Mouse (Mus musculus) CD4-positive naive resting alpha-beta T cell, adult 76 days (primary cell): ENCODE results near the gene 1700011L22Rik. TPM values are rescaled to one million over a fixed set of nuclear protein-coding genes. Genes with fewer than 3 reads are reported as not detected.

Source experiments
- total RNA-seq: library from RNA; stranded (reverse); gene quantifications from one replicate; pipeline ENCODE4 v1.2.4, GENCODE M21; 2023

1700011L22Rik gene
- total RNA-seq: not detected

DNA sequence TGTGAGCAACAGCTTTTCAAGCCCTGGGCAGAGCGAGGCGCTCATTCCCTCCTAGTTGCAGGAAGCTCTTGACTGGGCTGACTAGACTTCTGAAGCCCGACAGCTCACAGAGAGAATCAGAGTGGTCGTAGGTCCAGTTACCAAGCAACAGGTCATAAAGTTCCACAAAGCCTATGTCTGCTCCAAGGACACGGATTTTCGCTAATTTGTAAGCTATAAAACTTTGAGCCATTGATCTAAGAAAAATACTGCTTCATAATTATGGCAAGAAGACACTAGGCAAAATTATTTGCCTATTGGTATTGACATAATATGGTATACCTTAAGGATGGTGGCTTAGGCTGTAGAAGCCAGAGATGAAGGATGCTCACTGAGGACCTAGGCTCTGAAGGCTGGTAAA lies at the start of gene 1700011L22Rik:
1700011L22Rik (minus strand) TSS at position 101 of the 400 bp plus-strand sequence.

DNA sequence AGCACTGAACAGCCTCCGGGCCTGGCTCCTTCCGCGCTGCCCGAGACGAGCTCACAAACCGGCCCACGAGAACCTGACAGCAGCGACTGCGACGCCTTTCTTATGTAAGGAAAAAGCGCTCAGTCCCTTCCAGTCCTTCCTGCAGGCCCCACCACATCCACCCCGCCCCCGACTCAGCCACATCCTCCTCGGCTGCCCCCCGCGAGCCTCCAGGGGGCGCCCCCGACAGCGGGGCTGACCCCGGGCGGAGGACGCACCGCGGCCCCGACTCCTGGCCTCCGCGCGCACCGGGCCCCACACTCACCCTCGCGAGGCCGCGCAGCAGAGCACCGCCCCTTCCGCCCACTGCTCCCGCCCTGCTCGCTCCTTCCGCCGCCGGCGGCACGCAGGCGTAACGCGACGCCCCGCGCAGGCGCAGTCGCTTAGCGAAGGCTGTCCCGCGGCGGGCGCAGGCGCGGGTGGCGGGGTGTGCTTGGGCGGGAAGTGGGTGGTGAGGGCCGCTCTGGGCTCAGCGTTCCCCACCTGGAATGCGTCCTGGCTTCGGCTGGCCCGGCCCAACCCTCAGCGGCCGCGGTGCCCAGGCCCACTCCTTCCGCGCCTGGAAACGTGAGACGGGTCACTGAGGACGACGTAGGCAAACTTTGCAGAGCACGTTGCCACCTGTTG lies 46.4 kb upstream of the 1700011L22Rik start, which contains the start of gene Mmaa:
Mmaa (minus strand) TSS at position 328 of the 666 bp plus-strand sequence.

Other genes with a start within 250 kb of the 1700011L22Rik start
- 14.6 TPM for gene Zfp827, start 220.1 kb downstream of the 1700011L22Rik start, total RNA-seq
- 8.7 TPM for gene Mmaa, start 46.4 kb upstream of the 1700011L22Rik start, total RNA-seq
- 13.1 TPM for gene Smad1, start 150.9 kb upstream of the 1700011L22Rik start, total RNA-seq